Mouse (Mus musculus): ENCODE measurements around the gene Ddx10.
A peak's percentile ranks its signal among the peaks of the same experiment; 100 is the strongest.

Gene Ddx10

GRCm38 (mm10) chr9:53247953-53248397, at the start of gene Ddx10:
Gene Ddx10, minus strand, starts transcription at chr9:53248053.
- DNase-seq = peak; percentile 95 to 96

DNA sequence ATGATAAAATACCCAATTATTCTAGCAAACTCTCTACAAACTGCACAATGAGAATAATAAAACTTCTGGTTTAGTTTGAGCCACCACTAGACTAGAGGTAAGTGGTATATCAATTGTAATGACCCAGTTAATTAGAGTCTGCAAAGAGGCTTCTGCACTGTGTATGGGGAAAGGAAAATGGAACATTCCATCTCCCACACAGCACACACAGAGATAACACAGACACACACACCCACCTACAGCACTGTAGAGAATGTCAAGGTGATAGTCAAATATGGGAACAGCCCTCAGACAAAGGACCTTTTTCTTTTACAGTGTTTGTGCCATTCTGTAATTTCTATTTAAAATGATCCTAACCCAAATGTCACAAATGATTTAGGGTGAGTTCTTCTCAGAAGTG, 45.0 kb upstream of the Ddx10 start:
- DNase-seq = no peak

- no peak for DNase-seq
Measured at GRCm38 (mm10) chr9:53290006-53290405, 42.2 kb upstream of the Ddx10 start.

DNA sequence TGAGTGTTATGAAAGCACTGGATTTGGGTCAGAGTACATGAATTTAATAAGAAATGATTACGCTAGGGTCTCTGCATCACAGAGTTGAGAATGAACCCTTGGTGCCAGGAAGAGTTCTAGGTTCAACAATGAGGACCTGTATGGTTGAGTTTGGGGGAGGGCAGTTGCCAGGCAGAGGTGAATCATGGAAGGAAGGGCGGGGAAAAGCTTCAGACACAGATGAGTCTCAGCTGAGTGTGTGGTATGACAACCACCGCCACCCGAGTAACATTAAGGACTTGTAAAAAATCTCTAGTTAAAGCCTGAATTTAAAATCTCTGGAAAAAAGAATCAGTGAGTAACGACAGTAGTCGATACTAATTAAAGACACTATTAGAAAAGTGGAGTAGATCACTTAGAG, 38.9 kb upstream of the Ddx10 start:
- DNase-seq = no peak

DNA sequence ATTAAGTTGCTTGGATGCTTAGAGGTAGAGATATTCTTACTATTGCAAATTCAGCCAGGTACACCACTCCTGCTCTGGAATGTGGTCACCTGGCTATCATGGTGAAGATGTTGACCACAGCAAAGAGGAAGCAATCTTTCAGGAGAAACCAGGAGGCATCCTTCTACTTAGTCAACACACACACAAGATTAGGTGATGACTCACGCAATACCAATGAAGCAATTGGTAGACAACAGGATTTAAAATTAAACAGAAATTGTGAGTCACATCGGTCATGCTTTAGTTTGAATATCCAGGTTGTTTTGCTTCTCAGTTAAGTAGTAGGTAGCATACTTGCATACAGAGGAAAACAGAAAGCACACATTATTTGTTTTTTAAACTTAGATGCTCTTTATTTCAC, 31.1 kb upstream of the Ddx10 start:
- DNase-seq = no peak

- no peak for DNase-seq
Measured at GRCm38 (mm10) chr9:53276381-53276780, 28.5 kb upstream of the Ddx10 start.

DNA sequence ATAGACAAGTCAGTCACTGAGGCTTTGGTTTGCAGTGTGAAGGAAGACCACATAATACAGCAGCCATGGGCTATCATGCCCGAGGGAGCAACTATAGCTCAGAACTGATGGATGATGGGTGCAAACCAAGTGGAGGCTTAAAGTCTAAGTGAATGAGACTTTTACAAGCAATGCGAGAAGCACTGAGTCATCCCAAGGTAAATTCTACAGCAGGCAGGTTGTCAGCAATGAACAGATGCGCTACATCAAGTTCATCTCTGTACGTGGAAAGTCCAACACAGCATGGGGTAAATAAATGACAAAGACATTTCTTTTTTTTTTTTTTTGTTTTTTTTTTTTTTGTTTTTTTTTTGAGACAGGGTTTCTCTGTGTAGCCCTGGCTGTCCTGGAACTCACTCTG, 24.9 kb upstream of the Ddx10 start:
- DNase-seq = no peak

DNA sequence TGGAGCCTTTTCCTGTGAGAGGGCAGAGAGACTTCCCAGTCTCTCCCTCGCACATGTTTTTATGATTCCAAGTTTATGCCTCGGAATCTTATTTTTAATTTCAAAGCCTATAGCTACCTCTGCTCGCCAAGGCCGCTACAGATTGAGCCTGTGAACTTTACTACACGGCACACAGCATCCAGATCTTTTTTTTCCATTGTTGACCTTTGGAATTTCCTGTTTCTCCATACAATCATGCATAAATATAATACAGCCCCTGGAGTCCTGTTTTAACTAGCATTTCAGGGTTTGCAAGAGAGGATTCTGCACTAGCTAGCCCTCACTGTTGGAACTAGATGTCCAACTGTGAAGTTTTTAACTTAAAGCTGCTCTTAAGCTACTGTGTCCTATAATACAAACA, 24.4 kb upstream of the Ddx10 start:
- no peak for DNase-seq

DNA sequence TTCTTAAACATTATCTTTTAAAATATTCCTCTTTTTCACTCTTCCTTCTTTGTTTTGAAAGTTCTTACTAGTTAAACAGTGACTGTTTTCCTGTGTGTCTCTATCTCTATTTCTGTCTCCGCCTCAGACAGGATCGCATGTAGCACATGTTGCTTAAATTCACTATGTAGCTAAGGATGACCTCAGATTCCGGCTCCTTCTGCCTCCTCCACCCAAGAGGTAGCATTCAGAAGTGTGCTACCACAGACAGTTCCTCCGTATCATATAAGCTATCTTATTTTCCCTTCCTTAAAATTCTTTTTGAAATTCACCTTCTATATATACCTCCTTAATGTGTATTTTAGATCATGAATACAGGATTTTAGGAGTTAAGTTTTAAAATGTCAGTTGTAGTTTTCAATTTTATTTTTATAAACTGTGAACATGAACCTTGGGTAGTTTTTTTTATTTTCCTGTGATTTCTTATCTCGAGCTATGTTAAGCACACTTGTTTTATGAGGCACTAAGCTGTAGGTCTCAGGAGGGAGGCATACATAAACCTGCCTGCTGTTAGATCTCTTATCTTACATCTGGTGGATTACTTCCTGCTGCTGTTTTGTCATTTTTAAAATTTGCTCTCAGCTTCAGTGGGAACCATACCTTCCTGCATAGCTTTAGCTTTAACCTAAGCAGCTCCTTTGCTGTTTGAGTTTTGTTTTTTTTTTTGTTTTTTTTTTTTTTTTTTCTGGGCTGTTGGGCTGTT, 23.6 kb upstream of the Ddx10 start:
- no peak for DNase-seq

DNA sequence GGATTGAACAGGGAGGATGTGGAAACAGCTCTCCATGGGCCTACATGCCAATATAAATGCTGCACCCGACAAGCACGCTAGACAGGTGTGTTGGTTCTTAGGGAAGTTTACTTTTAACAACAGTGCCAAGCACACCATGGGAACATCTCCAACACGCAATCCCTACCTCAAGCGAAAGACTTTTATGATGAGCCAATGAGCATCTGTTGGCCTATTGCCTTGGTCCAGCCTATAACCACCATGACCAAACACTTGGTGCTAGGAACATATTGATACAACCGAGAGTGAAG, 21.6 kb upstream of the Ddx10 start:
- DNase-seq = no peak

DNA sequence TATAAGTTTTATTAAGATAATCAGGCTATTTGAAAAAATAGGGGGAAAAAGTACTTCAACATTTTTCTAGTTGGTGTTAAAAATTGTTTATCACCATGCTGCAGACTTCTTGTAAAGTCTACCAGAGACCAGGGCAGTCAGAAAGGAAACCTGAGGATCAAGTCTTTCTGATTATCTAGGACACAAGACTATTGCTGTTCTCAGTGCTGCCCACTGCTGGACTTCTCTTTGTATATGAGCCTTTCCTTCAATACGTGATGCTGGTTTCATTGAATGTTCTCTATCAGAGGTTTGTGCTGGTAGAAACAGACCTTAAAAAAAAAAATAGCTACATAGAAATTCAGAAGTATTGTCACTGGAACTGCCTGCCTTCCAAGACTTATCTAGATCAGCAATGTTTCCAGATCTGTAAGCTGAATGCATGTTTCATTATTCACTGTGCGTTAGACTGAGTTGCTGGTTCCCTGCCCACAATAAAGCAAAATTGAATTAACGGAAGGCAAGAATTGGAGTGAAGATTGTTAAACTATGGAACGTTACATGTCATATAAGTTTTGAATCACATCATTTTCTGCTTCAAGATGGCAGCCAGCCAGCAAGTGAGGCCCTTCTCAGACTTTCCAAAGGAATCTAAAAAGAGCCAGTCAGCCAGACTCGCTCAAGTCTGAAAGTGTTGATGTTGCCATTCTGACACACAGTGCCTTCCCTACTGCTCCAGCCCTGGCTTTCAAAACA, 21.0 kb upstream of the Ddx10 start:
- DNase-seq = no peak

- no peak for DNase-seq
Measured at GRCm38 (mm10) chr9:53268036-53268435, 20.2 kb upstream of the Ddx10 start.

GRCm38 (mm10) chr9:53265589-53265988, 17.7 kb upstream of the Ddx10 start:
- DNase-seq = no peak

DNA sequence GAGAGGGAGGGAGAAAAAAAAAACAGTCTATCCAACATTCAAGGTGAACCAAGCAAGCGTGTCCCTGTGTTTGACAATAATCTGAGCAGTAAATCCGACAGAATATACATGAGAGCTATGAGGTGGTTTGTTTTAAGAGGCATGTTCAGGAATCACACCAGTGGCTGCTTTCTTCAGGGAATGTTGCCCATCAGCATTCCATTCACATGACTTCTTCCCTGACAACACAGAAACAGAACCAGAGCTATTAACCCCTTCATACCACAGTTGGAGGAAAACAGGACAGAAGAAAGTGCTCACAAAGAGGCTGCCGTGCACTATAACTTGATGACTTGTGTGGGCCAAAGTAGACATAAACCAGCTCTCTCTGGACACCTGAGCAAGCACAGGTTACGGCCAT, 16.5 kb upstream of the Ddx10 start:
- DNase-seq = no peak

DNA sequence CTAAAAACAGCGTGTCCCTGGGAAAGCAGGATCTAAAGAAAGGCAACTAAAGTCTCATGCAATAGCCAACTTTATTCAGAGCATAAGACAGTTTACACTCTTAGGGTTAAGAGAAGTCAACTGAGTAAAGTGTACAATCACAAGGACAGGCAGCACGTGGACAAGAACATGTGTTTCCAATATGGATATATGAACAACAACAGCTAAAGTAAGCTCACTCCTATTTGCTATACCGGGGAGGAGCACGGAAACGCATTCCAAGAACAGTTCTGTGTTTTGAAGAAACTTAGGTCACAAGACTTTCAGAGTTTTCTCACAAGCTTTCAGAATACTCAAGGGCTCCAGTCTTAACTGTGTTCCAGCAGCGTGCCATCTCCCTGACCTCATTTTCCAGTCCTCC, 10.3 kb upstream of the Ddx10 start:
- DNase-seq = no peak

- no peak for DNase-seq
Measured at GRCm38 (mm10) chr9:53257772-53258171, 9.9 kb upstream of the Ddx10 start.

- no peak for DNase-seq
Measured at GRCm38 (mm10) chr9:53256690-53257305, 8.9 kb upstream of the Ddx10 start.

DNA sequence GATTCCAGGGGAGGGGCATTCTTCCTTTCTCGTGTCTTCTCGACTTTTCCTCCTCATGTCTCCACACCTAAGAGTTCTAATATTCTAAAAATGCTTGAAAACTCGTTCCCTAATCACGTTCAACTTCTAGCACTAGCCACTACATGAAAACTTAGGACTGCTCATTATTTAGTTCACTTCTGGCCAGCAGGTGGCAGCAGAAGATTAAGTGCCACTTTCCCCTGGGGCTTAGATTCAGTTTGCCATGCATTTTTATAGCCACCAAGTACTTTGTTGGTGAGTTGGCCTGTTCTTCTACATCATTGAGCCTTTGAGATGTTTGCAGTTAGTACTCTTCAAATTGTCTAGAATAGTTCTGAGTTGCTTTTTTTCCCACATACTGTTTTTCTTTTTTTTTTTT, 6.5 kb upstream of the Ddx10 start:
- DNase-seq = peak; percentile 29 to 72

DNA sequence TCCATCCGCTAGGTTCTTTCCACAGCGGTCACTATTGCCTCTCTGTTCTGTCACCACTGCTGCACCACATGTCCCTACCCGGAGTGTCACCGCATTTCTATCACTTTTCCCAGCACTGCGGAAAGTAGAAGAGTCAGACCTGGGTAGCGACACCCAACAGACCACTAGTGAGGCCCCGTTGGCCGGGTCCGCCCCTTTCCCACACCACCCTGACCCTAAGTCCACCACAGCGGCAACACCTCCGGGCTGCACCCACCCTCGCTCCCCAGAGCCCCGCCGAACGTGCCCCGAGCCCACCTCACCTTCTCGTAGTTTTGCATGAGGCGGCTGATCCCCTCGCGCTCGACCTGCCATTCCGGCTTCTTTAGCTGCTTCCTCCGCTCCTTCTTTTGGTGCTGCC, 337 bp downstream of the Ddx10 start:
- DNase-seq = no peak

DNA sequence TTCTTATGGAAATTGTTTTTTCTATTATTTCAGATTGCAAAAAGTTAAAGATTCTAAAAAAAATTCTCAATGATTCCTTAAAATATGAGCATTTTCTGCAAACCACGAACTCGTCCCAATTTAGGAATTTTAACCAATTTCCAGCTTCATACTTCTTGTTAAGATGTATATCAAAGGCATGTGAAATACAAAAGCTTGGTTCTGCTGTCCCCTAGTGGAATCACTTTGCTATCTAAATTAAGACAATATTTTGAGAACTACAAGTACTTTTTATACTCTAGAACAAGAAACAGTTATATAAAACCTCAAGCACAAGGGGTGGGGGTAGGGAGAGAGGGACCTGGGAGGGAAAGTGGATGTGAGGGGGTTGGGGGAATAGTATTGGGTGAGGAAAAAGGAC, 29.7 kb downstream of the Ddx10 start:
- DNase-seq = no peak

GRCm38 (mm10) chr9:53208283-53208682, 39.6 kb downstream of the Ddx10 start:
- no peak for DNase-seq

GRCm38 (mm10) chr9:53174590-53174989, 73.3 kb downstream of the Ddx10 start:
- no peak for DNase-seq

- DNase-seq = no peak
Measured at GRCm38 (mm10) chr9:53173258-53173657, 74.6 kb downstream of the Ddx10 start.

GRCm38 (mm10) chr9:53144266-53144665, 103.6 kb downstream of the Ddx10 start:
- peak in 1 of 2 experiments; percentile 38 for DNase-seq

Measured in spleen, adult 18-20 months (tissue).